Mouse (Mus musculus) liver, embryonic 14.5 days (tissue): ENCODE measurements at regions not wholly inside any gene's neighbourhood (a gene's known extent, or its start where the extent isn't known, plus 50 kb on each side); places are given as distances from the start of the nearest gene placed in this dataset.

Experiments
- CTCF ChIP-seq: IDR thresholded peaks from 2 replicates; pipeline ENCODE4 v1.5.1; 2016; ENCODE audit warnings: antibody characterized with exemption, low read depth, control low read depth
- EP300 ChIP-seq: IDR thresholded peaks from 2 replicates; pipeline ENCODE4 v1.6.1; 2016; ENCODE audit warnings: antibody characterized with exemption, low read depth

DNA sequence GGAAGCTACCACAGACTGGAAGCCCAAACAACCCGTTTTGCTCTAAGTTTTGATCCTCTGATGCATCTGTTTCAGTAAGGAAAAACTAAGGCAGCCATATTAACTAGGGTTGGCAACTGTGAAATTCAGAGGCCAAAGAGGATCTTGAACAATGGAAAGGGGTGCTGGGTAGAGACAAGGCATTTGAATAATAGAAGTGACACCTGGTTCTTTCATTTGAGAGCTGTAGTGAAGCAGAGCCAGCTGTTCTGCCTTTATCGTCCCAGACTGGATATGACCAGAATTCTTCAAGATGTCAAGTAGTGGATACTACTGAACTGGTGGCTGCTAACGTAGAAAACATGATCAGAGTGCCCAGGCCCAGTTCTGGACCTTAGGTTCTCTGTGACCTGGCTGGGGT lies 94.4 kb upstream of the Ercc6l2 start:
- TF ChIP-seq CTCF (no peak), EP300 (no peak)
